Mouse (Mus musculus) gastrocnemius, adult 2 months (tissue): ENCODE data around the gene Ppp1r13l. TPM values are rescaled to one million over a fixed set of nuclear protein-coding genes. Genes with fewer than 3 reads are reported as not detected.

ENCODE experiments used
- DNase-seq: peaks from one replicate; pipeline ENCODE4 v3.0.0; 2022
- H3K27ac ChIP-seq: fragments of 200-600 bp; 2 replicates; pipeline ENCODE4 v1.8.1; 2022; ENCODE audit warnings: mild to moderate bottlenecking
- H3K4me3 ChIP-seq: fragments of 200-600 bp; 2 replicates; pipeline ENCODE4 v1.8.1; 2022; ENCODE audit warnings: mild to moderate bottlenecking, moderate library complexity
- CTCF ChIP-seq: fragments of 200-600 bp; IDR thresholded peaks from 2 replicates; pipeline ENCODE4 v1.8.1; 2022; ENCODE audit warnings: antibody characterized with exemption, mild to moderate bottlenecking, moderate library complexity
- intact Hi-C: fragments of 180-260 bp; cut with DNase I; formaldehyde crosslinking; loops from one replicate; pipeline ENCODE4 v1.15.1; 2025
- total RNA-seq, 2 experiments: library from RNA; stranded (reverse); gene quantifications; 2 replicates each; pipeline ENCODE4 v1.2.3; 2021

Ppp1r13l gene
- total RNA-seq, 2 experiments from 2014 or later = 2.1 to 4.9 TPM

DNA sequence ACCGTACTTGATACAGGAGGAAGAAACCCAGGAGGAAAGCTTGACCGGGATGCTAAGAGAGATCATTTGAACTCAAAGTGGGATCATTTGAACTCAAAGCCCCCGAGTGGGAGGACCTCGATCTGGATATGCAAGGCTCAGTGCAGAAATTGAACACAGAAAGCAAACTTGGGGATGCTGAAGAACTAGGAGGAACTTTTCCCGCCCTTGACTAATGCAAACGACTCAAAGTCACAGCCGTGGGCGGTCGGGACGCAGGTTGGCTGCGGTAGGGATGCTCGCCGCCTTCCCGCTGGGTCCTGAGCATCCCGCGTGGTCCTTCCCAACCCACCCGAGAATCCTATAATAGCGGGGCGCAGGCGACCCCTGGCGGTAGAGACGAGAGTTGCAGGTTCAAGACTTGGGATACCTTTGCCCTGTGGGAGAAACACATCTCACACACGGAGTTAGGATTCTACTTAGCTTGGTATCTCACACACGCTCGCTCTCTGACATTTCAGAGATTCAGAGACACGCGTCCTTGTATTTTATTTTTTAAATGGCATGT, 17.0 kb upstream of the Ppp1r13l start:
- peak overlapping the region; percentile 76 for H3K4me3 ChIP-seq
- DNase-seq = peak; percentile 91
- 0 out of 2 replicates have a peak, but pooled peaks have one; percentile 98 for TF ChIP-seq CTCF
- peak overlapping the region; percentile 94 for H3K27ac ChIP-seq
- intact Hi-C loops = loop anchor here (1.0 kb wide), 1 partner anchor 42 kb away; no protein-coding TSS in a partner anchor

DNA sequence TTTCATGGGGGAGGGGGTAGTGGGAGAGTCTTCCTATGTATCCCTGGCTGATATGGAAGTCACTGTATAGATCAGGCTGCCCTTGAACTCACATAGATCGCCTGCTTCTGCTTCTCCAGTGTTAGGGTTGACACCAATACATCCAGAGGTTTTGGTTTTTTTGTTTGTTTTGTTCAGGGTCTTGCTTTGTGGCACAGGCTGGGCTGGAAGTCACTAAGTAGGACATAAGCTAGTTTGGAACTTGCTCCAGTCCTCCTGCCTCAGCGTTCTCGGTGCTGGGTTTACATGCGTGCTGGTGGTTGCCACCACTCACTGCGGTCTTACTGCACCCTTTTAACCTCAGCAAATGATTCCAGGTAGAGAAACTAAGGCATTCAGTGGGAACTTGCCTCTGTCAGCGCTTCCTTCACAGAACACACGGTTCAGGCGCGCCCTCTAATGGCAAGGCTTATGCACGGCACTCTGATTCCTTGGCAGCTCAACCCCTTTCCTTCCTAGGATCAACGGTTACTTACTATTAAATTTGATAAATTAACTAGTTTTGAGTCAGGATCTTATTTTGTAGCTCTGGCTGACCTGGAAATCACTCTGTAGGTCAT, 16.2 kb upstream of the Ppp1r13l start:
- DNase-seq = peak; percentile 80
- TF ChIP-seq CTCF = peak; percentile 99; the same call in 1 of the 2 replicates
- Histone ChIP-seq H3K4me3 (peak overlapping the region; percentile 56), H3K27ac (peak overlapping the region; percentile 94)
- intact Hi-C loops = no loop called here

DNA sequence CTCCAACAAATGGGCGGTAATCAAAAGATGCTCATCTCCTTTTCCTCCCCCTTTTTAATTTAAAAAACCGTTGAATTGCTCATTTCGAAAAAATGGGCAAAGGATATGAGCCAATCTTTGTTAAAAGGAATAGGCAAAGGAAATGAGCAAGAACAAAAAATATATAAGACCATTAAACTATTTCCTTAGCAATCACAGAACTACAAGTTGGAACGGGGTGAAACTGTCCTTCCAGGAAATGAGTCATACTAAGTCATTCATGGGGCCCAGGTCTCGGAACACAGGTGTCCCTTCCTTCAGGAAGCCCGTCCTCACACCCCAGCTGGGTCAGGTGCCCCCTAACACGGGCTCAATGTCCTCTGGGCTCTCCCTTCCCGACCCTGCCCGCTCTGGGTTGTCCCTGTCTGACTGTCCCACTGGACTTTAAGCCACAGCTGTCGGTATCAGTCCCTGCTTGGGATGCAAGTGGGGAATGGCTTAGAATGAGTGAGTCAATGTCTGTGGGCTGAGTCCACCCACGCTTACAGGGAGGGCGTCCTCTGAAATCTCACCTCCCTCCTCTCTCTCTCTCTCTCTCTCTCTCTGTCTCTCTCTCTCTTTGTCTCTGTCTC, 15.2 kb upstream of the Ppp1r13l start, which contains the start of gene Ercc1:
Gene Ercc1 (plus strand): TSS at position 542 of the 611 bp plus-strand sequence.
- Histone ChIP-seq H3K27ac (peak within 1 kb of the TSS; percentile 94), H3K4me3 (peak within 1 kb of the TSS; percentile 90)
- DNase-seq = no peak
- no peak for TF ChIP-seq CTCF
- intact Hi-C loops = no loop called here

DNA sequence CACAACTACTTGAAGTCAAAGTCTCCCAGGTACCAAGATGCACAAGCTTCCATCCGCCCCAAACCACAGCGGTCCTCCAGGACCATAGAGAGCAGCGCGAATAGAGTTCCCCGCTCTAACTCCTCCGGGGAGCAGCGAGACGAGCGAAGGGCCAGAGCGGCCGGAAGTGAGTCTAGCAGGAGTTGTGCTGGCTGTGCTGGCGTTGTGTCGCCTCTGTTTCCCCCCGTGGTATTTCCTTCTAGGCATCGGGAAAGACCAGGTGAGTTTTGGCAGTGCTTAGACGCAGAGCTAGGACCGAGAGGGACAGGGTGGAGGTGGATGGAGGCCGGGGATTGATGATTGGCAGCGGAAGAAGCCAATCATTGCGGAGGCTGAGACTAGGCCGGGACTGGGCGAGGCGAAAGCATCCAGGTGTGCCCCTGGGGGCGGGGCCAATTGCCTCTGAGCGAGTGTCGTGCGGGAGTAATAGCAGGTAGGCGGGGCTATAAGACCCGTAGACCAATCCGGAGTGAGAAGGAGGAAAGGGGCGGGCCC, 14.5 kb upstream of the Ppp1r13l start:
- intact Hi-C loops = loop anchor here (5.0 kb wide), 1 partner anchor 103 kb away; no protein-coding TSS in a partner anchor

DNA sequence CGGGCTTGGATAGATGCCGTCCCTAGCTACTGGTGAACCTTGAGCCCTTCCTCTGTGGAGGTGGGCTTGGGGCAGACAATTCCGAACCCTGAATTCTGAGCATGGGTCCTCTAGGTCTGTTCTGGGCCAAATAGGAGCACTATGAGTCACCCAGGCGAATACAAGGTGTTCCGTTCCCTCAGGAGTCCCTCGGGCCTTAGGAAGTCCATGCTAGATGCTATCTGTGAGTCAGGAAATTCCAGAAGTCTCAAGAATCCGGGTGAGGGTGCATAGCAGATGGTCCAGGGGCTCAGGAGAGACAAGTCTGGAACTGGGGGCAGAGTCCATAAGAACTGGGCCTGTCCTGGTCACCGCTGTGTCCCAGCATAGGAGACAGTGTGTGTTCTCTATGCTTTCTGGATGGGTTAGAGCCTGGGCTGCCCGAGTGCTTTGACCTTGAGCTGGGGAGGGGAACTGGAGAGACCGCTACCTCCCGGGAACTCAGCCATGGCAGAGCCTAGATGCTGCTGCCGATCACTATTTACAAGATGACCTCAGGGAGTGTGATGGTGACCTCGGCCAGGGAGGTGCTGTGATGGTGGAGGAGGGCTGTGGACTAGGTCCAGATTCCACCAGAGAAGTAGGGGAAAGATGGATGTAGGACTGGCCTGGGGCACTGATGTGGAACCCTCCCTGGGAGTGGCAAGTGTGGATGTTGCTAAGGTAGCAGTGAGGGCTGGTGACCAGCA, 10.2 kb upstream of the Ppp1r13l start:
- intact Hi-C loops = loop anchor here (5.0 kb wide), 1 partner anchor 107 kb away; no protein-coding TSS in a partner anchor
- TF ChIP-seq CTCF = no peak
- Histone ChIP-seq H3K27ac (peak overlapping the region; percentile 81), H3K4me3 (peak overlapping the region; percentile 63)
- DNase-seq = no peak

More for the DNA sequence above, 14.5 kb upstream of the Ppp1r13l start:
- Histone ChIP-seq H3K27ac (peak overlapping the region; percentile 94), H3K4me3 (peak overlapping the region; percentile 90)
- TF ChIP-seq CTCF = no peak; the same call in 1 of the 2 replicates
- DNase-seq = peak; percentile 97

DNA sequence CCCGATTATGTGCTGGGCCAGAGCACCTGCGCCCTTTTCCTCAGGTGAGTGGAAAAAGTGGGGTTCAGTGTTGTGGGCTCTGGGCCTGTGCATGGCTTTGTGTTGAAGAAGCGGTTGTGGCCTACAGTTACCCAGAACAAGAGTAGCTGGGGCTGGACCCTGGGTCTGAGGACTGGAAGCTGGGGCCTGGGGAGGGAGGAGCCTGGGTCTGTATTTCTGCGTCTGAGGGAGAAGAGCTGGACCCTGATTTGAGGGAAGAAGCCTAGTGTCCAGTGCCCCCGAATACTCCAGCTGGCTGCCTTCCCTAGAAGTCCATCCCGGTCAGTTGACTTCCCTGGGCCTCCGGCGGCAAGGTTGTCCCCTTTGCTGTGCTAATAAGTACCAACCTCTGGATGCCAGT, 9.3 kb upstream of the Ppp1r13l start:
- no peak for TF ChIP-seq CTCF
- H3K27ac ChIP-seq = peak overlapping the region; percentile 81
- intact Hi-C loops = no loop called here
- DNase-seq = no peak
- H3K4me3 ChIP-seq = peak overlapping the region; percentile 63

DNA sequence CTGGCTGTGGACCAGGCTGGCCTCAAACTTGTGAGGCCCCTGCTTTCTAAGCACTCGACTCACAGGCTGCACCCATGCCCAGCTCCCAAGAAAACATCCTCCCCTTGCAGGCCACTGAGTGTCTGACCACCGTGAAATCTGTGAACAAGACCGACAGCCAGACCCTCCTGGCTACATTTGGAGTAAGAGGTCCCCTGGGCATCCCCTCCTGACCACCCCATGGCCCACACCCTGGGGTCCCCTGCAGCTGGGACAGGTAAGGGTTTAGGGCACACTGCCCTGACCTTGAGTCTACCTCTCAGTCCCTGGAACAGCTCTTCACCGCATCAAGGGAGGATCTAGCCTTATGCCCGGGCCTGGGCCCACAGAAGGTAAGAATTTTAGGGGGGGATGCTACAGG, 4.6 kb upstream of the Ppp1r13l start:
- intact Hi-C loops = no loop called here
- no peak overlapping the region for H3K27ac ChIP-seq
- no peak for TF ChIP-seq CTCF
- no peak overlapping the region for H3K4me3 ChIP-seq
- no peak for DNase-seq

DNA sequence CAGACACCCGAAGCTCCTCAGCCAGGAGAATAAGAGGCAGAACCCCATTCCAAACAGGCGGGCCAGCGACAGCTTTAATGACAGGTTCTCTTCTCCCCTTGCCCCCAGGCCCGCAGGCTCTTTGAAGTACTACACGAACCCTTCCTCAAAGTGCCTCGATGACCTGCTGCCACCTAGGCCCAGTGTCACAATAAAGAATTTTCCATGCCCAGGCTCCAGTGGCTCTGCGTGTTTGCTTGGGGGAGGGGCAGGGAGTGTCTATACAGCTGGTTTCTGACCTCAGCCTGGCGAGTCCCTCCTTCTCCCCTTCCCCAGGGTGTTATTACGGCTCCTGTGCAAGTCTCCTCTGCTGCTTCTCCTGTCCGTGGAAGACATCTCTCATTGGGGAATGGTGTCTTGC, 3.2 kb upstream of the Ppp1r13l start:
- no peak for TF ChIP-seq CTCF
- no peak for DNase-seq
- Histone ChIP-seq H3K4me3 (no peak overlapping the region), H3K27ac (no peak overlapping the region)
- intact Hi-C loops = no loop called here

DNA sequence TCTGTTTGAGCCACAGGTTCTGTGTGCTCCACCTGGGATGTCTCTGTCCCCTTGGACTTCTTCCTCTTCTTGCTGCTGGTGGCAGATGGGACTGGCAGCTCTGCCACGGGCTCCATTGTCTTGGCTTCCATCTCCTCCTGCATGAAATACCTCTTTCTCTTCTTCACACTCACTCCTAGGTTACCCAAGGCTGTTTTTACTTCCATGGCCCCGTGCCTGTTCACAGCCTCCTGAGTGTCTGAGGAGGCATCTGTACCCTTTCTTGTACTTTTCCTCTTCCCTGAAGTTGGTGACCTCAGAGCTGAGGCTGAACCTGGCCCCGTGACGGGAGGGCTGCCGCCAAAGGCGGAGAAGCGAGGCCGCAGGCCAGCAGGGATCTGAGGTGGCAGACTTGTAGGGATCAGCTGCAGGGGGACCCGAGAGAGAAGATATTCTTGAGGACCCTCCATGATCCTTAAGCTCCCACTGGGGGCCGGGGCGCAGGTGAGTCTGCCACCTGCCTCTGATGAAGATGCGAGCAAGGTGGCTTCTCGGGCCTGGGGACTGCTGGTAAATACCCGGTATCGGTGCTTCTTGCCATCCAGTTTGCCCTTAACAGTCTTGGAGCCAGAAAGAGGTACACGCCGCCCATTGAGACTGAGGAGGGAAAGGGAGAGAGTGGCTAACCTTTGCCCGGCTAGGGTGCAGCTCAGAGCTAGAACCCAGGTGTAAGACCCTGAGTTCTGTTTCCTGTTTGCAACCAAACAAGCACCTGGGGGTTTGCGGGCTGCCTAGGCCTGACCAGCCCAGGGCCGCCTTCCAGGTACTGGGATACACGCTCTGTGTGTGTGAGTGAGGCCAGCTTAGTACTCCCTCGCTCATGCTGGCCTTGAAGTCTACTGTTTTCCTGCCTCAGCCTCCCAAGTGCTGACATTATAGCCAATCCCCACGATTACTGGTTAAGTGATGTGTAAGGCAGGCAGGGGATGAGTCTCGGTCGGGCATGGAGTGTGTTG, 1.9 kb upstream of the Ppp1r13l start:
- no peak for TF ChIP-seq CTCF
- no peak for DNase-seq
- Histone ChIP-seq H3K4me3 (no peak overlapping the region), H3K27ac (no peak overlapping the region)
- intact Hi-C loops = no loop called here

DNA sequence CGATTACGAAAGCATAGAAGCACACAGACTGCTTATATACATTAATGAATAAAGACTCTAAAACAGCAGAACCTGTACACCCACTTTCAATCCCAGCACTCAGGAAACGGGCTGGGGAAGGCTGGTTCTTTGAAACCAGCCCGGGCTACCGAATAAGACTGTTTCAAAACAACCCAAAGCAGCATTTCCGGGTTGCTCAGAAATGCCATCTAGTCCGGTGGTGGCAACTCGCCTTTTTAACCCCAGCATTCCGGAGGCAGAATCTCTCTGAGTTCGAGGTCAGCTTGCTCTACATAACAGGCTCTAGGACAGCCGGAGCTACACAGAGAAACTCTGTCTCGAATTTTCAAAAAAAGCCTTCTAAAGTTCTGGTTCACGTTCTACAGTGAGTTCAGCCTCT, 915 bp upstream of the Ppp1r13l start:
- Histone ChIP-seq H3K4me3 (peak overlapping the region; percentile 88), H3K27ac (peak overlapping the region; percentile 94)
- no peak for DNase-seq
- intact Hi-C loops = no loop called here
- TF ChIP-seq CTCF = no peak

DNA sequence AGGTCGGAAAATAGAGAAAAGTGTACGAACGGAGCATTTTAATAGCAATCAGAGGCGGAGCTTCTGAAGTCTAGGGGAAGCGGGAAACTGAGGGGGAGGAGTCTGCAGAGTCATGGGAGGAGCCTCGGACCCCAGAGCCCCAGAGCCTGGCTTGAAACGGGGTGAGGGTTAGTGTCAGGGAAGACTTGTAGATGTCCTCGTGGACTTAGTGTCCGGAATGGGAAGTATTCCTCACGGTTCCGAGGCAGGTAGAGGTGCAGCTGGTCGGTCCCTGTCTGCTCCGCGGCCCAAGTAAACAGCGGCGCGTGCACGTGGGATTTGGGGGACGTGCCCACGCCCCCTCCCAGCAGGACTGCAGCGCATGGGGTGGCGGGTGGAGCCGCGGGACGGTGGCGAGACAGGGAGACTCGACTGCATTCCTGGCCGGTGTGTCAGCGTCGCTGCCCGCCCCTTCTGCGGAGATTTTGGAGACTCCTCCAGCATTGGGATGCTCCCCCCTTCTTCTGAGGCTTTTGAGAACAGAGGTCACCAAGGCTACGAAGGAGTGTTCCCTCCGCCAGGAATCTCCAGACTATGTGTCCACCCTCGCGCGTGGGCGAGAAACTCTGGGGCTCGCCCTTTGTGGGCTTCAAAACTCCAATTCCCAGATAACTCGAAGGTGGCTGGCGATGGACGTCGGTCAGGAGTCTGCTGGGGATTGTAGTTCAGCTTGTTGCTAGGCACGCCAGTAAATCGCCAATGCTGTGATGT, 518 bp downstream of the Ppp1r13l start:
- peak overlapping the region; percentile 94 for H3K27ac ChIP-seq
- no peak for TF ChIP-seq CTCF
- DNase-seq = peak; percentile 82
- intact Hi-C loops = loop anchor here (5.0 kb wide), 2 partner anchors 63 to 128 kb away; no protein-coding TSS in a partner anchor
- H3K4me3 ChIP-seq = peak overlapping the region; percentile 88
